Mouse (Mus musculus) G1E (cell line): ENCODE data around the gene Lztr1.

Experiments
- CTCF ChIP-seq: IDR thresholded peaks from 2 replicates; pipeline ENCODE4 v1.5.1; 2012; ENCODE audit warnings: low read depth, low read length, inconsistent platforms, mixed read lengths
- GATA2 ChIP-seq: IDR thresholded peaks from 2 replicates; pipeline ENCODE4 v1.6.1; 2012; ENCODE audit warnings: low read depth, low read length, inconsistent platforms, borderline replicate concordance
- POLR2AphosphoS5 ChIP-seq: IDR thresholded peaks from 2 replicates; pipeline ENCODE4 v1.6.1; 2012; ENCODE audit warnings: low read depth, low read length, inconsistent platforms; ENCODE audit not compliant: insufficient replicate concordance

- TF ChIP-seq CTCF (no peak), GATA2 (no peak), POLR2AphosphoS5 (no peak)
Observed at GRCm38 (mm10) chr16:17488478-17489468, 19.7 kb upstream of the Lztr1 start.
